Mouse (Mus musculus) CD4-positive helper T cell, adult 2 months (primary cell): ENCODE results near the gene Nrp2.

Experiments used
- DNase-seq: peaks from one replicate; pipeline ENCODE4 v3.0.0-alpha.2; 2012; ENCODE audit warnings: low read depth, missing footprints, low spot score

The Nrp2 gene

DNA sequence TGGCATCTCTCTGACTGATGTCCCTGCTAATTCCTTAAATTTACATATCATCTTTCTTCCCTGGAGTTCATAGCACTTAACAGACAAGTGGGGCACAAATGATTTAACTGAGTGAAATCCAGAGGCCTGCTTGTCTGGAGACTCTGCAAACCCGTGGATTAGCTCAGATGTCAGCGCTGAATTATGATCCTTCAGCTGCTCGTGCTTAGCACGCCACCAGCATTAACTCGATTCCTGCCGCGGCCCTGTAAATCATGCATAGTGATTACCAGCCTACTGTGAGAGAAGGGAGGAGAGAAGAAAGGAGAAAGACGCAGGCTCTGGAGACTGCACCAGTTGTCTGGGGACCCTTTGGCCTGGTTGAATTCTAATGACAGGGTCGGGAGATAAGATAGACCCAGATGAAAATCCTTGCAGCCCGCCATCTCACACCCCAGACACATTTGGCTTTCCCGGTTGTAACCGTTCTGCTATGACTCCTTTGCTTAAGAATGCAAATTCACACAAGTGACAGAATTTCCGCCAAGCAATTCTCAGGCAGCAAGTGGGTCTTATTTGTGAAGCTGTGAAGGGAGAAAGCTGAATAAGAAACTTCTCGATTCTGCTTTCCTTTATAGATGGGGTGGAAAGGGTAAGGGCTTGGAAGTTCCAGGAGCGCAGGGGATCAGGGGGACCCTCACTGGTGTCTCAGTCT is 77.1 kb downstream of the Nrp2 start:
- DNase-seq: no peak

- no peak for DNase-seq
These were observed 79.1 kb downstream of the Nrp2 start for GRCm38 (mm10) chr1:62782155-62782554.

DNA sequence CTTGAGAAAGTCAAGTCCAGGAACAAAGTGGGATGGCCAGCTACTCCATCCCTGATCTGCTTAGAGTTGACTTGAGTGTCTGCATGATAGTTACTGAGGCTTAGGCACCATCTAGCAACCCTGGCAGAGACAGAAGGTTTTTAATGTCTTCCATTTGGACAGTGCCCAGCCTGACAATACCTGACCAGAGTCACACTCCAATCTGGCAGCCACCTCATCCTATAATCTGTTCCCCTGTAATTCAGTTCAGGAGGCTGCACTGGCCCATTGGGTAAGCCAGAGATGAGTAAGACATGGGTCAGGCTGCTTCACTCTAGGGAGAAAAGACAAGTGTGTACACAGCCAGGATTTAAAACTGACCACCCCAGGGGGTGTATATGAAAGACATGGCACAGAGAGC is 79.5 kb downstream of the Nrp2 start:
- no peak for DNase-seq

- no peak for DNase-seq
These were observed 80.4 kb downstream of the Nrp2 start for GRCm38 (mm10) chr1:62783354-62784083.

- no peak for DNase-seq
These were observed 81.0 kb downstream of the Nrp2 start for GRCm38 (mm10) chr1:62784084-62784392.

GRCm38 (mm10) chr1:62786255-62786654 is 83.2 kb downstream of the Nrp2 start:
- DNase-seq: peak; percentile 38

DNA sequence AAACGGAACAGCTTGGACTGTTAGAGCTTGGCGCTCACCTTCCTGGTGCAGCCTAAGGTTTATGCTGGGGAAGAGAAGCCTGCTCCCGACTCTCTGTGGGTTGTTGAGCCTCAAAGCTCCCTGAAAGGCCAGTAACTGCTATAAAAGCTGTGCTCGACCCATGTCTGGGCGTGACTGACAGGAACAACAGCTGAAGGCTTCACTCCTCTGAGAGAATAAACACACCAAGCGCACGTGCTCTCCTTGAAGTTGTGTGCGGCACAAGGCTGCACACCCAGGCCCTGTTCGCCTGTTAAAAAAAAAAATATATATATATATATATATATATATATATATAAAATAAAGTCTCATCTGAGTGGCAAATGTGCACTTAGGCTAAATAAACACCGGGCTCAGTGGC is 84.5 kb downstream of the Nrp2 start:
- no peak for DNase-seq

GRCm38 (mm10) chr1:62794223-62794895 is 91.3 kb downstream of the Nrp2 start:
- no peak for DNase-seq

GRCm38 (mm10) chr1:62794896-62795255 is 91.8 kb downstream of the Nrp2 start:
- DNase-seq: no peak

DNA sequence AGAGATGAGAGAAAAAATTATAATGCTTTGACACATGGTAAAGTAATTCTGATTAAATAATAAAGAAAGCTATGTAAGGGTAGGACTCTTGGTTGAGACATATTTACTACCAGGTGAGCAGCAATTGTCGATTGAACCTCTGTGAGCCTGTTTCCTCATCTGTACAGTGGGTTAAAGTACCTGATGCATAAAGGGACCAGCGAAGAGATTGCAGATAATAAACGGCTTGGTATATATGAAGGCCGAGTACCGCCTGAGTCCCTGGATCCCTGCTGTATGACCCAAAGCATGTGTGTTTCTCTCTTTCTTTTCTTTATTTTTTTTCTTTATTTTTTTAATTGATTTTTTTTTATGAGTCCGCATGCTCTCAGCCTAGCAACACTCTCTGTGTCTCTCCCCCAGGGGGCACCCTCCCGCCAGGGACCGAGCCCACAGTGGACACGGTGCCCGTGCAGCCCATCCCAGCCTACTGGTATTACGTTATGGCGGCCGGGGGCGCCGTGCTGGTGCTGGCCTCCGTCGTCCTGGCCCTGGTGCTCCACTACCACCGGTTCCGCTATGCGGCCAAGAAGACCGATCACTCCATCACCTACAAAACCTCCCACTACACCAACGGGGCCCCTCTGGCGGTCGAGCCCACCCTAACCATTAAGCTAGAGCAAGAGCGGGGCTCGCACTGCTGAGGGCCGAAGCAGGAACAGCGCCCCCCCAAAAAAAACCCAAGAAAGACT is 92.4 kb downstream of the Nrp2 start:
- DNase-seq: peak; percentile 38

GRCm38 (mm10) chr1:62796038-62796647 is 93.1 kb downstream of the Nrp2 start:
- DNase-seq: no peak

GRCm38 (mm10) chr1:62799427-62799826 is 96.3 kb downstream of the Nrp2 start:
- DNase-seq: no peak

DNA sequence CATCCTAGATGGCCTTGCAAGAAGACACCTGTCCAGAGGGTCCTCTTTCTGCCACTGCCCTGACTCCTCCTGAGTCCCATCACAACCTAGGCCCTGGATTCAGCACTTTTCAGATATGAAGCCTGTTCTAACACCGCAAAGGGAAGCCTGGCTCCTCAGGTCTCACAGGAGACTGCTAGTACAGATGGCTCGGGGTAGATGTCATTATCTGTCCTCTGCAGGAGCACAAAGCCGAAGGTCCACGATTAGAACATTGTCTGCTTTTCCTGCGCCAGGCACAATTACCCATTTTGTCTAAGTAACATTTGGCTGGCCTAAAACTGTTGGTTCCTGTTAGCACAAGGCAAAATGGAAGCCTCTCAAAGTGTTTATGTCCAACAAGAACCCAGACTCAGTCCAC is 97.3 kb downstream of the Nrp2 start:
- no peak for DNase-seq

- no peak for DNase-seq
These were observed 98.3 kb downstream of the Nrp2 start for GRCm38 (mm10) chr1:62801429-62801828.

DNA sequence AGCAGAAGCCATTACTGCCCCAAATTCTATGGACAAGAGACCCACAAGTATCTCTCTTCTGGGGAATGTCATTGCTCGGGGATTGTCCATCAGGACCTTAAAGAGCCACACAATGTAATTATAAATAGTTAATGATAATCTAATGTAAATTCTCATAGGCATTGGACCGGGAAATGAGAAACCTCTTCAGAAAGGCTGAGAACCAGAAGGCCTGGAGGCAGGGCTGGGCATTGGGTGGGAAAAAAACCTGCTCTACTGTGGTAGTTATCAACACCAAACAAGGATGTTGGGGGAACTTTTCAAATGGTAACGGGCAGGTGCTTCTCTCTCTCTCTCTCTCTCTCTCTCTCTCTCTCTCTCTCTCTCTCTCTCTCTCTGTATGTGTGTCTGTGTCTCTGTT is 98.8 kb downstream of the Nrp2 start:
- no peak for DNase-seq

- no peak for DNase-seq
These were observed 100.5 kb downstream of the Nrp2 start for GRCm38 (mm10) chr1:62803544-62803943.

DNA sequence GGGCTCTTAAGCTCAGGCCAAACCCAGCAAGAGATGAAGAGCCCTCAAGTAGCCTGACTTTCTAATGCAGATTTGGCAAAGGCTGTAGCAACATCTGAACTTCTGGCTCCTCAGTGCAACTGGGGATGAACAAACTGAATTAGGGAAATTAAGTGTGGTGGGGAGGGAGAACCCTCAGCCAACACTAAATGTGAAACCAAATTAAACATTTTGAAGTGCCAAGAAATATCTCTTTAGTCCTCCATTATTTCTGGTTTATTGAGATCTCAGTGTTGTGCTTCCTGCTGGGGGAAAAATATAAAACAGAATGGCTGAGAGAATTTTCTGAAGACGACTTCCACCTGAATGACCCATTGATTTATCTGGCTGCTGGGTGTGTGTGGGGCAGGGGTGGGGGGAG is 102.9 kb downstream of the Nrp2 start:
- no peak for DNase-seq

DNA sequence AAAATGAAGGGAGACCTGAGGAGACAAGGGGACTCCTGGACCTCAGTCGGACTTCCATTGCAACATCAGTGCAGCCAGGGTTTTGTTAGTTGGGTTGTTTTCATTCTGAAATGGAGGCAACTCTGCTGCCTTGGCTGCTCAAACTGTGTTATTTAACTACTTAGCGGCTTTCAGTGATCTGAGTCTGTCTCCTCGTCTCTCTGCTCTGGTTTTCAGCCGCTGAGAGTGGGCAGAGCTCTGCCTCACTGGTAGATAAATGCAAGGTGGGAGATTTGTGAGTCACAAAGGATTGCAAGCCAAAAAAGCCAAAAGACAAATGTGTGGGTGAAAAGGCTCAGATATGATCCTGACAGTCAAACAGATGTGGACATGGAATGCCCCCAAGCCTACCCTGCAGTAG is 105.3 kb downstream of the Nrp2 start:
- DNase-seq: no peak

DNA sequence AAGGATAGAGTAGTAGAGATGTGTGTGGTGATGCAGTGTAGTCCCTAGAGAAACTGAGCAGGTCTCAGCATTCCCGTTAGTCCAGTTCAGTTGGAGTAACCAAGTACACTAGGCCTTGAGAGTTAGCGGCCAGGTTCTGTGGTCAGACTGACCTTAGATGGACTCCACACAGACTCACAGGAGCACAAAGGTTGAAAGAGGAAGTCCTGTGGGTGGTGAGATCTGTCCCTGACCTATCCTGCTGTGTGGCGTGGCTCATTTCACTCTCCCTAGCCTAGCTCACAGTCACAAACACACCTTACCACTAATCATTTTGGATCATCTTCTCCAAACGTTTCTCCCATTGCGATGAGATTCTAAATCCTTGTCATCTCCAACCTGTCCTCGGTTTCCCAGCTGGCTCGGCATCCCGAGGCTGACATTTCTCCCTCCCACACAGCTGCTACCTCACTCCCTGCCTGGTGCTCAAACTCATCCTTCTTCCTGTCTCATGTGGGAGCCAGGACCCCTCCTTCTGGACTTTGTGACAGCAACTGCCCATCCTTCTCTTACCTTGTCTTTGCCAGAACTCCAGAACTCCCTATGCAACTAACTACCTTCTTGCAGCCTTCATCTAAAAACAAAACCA is 106.6 kb downstream of the Nrp2 start:
- no peak for DNase-seq

DNA sequence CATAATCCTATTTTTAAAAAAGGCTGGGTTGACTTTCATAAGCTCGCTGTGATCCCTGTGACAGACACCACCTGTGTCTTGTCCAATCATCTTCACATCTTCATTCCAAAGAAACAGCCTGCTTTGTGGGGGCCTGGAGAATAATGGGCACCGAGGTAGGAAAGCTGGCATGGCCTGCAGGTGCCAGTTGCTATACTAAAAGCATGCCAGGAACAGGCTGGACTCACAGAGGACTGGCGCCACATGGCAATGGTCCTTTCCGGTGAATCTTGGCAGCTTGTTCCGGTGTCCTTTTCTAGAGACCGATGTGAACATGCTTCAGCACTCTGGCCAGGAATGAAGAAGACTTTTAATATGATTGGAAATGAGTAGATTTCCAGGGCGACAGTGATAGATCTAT is 108.1 kb downstream of the Nrp2 start:
- no peak for DNase-seq
